Mouse (Mus musculus): ENCODE results near the gene Rplp0. TPM values are rescaled to one million over a fixed set of nuclear protein-coding genes. Genes with fewer than 3 reads are reported as not detected.

Rplp0 gene
- total RNA-seq, 4 experiments from 2014 or later: 591 to 710 (median 629) TPM

- no peak for DNase-seq (ENCODE audit: low spot score)
Observed at GRCm38 (mm10) chr5:115581662-115582061, 22.4 kb downstream of the Rplp0 start.

- no peak for DNase-seq (ENCODE audit: low spot score)
Observed at GRCm38 (mm10) chr5:115585616-115586015, 26.3 kb downstream of the Rplp0 start.

- no peak for DNase-seq (ENCODE audit: low spot score)
Observed at GRCm38 (mm10) chr5:115586166-115586565, 26.9 kb downstream of the Rplp0 start.

GRCm38 (mm10) chr5:115586780-115587179 lies 27.5 kb downstream of the Rplp0 start:
- no peak for DNase-seq (ENCODE audit: low spot score)

- no peak for DNase-seq (ENCODE audit: low spot score)
Observed at GRCm38 (mm10) chr5:115591028-115591427, 31.8 kb downstream of the Rplp0 start.

- no peak for DNase-seq (ENCODE audit: low spot score)
Observed at GRCm38 (mm10) chr5:115591506-115591905, 32.2 kb downstream of the Rplp0 start.

GRCm38 (mm10) chr5:115603561-115603960 lies 44.3 kb downstream of the Rplp0 start:
- no peak for DNase-seq (ENCODE audit: low spot score)

- DNase-seq (ENCODE audit: low spot score): no peak
Observed at GRCm38 (mm10) chr5:115611566-115611965, 52.3 kb downstream of the Rplp0 start.

Small RNAs within 50 kb of the gene (microRNA-seq; reads per million reads assigned to microRNA genes)
- not detected for gene Mir7029

Other genes starting within 250 kb of the Rplp0 start
- gene Srsf9, start 232.3 kb upstream of the Rplp0 start, total RNA-seq (2022): 10 to 100 TPM; 14.2 to 15.5 (median 14.4) TPM
- 10 to 100 TPM; 17.5 to 21.2 (median 19.4) TPM for gene Gatc, start 218.3 kb upstream of the Rplp0 start, total RNA-seq (2022)
- 10 to 100 TPM; 25.5 to 27.4 (median 25.8) TPM for gene Triap1, start 218.2 kb upstream of the Rplp0 start, total RNA-seq (2022)
- 100 to 1,000 TPM; 205 to 218 (median 216) TPM for gene Cox6a1, start 210.5 kb upstream of the Rplp0 start, total RNA-seq (2022)
- under 1 TPM; 0.16 to 0.52 (median 0.25) TPM for gene Msi1, start 129.9 kb upstream of the Rplp0 start, total RNA-seq (2022)
- gene Pla2g1b, start 93.2 kb upstream of the Rplp0 start, total RNA-seq (2022): not detected
- 10 to 100 TPM; 17.9 to 21.4 (median 19.6) TPM for gene Sirt4, start 74.7 kb upstream of the Rplp0 start, total RNA-seq (2022)
- 10 to 100 TPM; 31.2 to 43.4 (median 34.1) TPM for gene Pxn, start 52.8 kb upstream of the Rplp0 start, total RNA-seq (2022)
- 10 to 100 TPM; 35.7 to 41.6 (median 39.3) TPM for gene Gcn1l1, start 5.8 kb downstream of the Rplp0 start, total RNA-seq (2022)
- 10 to 100 TPM; 42.0 to 48.0 (median 44.0) TPM for gene Rab35, start 72.4 kb downstream of the Rplp0 start, total RNA-seq (2022)
- 1 to 10 TPM; 6.2 to 8.9 (median 8.3) TPM for gene Bicdl1, start 172.2 kb downstream of the Rplp0 start, total RNA-seq (2022)

Data from heart, adult 8-10 months (tissue).